Mouse (Mus musculus) cerebellum, adult 2 months (tissue): ENCODE results near the gene Cntn2.

Experiments used
- CTCF ChIP-seq: fragments of 200-500 bp; IDR thresholded peaks from 2 replicates; pipeline ENCODE4 v1.5.1; 2011; ENCODE audit warnings: low read depth, mild to moderate bottlenecking, control low read depth, low read length, moderate library complexity, borderline replicate concordance; ENCODE audit not compliant: insufficient read depth
- POLR2A ChIP-seq: fragments of 200-500 bp; IDR thresholded peaks from 2 replicates; pipeline ENCODE4 v1.6.1; 2011; ENCODE audit warnings: low read length, control low read depth, borderline replicate concordance; ENCODE audit not compliant: insufficient read depth

DNA sequence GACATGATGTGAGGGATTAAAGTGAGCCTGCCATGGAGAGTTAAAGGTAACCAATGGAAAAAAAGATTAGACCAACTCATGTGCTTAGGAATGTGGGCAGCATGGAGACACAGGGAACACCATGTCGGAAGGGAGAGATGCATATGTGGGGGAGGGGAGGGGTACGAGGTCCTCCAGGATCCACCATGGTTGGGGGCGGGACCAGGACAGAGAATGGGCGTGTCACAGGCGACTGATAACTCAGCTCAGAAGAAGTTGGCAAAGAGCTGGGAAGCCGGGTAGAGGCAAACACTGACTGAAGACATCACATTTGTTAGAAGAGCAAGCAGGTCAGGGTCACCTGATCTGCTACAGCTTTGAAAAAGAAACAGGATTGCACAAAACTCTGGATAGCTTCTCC is 21.9 kb upstream of the Cntn2 start:
- TF ChIP-seq CTCF = no peak
- no peak for TF ChIP-seq POLR2A
